Mouse (Mus musculus) liver, embryonic 16.5 days (tissue): ENCODE results near the gene Otog. TPM values are rescaled to one million over a fixed set of nuclear protein-coding genes. Genes with fewer than 3 reads are reported as not detected.

Experiments
- ATAC-seq: fragments of 200-750 bp; cut with Nextera tagmentation; 2 replicates; pipeline ENCODE4 v1.8.0; 2017; ENCODE audit warnings: low read depth, mild to moderate bottlenecking, moderate number of reproducible peaks, moderate library complexity
- H3K27ac ChIP-seq: fragments of 300-500 bp; sonication (generic); 2 replicates; pipeline ENCODE4 v1.5.1; 2014; ENCODE audit warnings: mild to moderate bottlenecking, low read length
- H3K27me3 ChIP-seq: fragments of 300-500 bp; sonication (generic); 2 replicates; pipeline ENCODE4 v1.6.1; 2014; ENCODE audit warnings: low read depth, low read length, mixed read lengths; ENCODE audit not compliant: control insufficient read depth, insufficient read depth
- H3K36me3 ChIP-seq: fragments of 300-500 bp; sonication (generic); 2 replicates; pipeline ENCODE4 v1.6.1; 2014; ENCODE audit warnings: mild to moderate bottlenecking; ENCODE audit not compliant: control insufficient read depth, insufficient read depth
- H3K4me1 ChIP-seq: fragments of 300-500 bp; sonication (generic); 2 replicates; pipeline ENCODE4 v1.6.1; 2014; ENCODE audit warnings: low read depth, low read length, mixed read lengths; ENCODE audit not compliant: control insufficient read depth
- H3K4me2 ChIP-seq: fragments of 300-500 bp; sonication (generic); 2 replicates; pipeline ENCODE4 v1.6.1; 2014; ENCODE audit warnings: low read depth, low read length, mixed read lengths
- H3K4me3 ChIP-seq: fragments of 300-500 bp; sonication (generic); 2 replicates; pipeline ENCODE4 v1.5.1; 2014; ENCODE audit warnings: low read depth, mild to moderate bottlenecking, low read length
- H3K9ac ChIP-seq: fragments of 300-500 bp; sonication (generic); 2 replicates; pipeline ENCODE4 v1.6.1; 2014; ENCODE audit warnings: low read depth, low read length
- H3K9me3 ChIP-seq: fragments of 300-500 bp; sonication (generic); replicated peaks from 2 replicates; pipeline ENCODE4 v1.6.1; 2016; ENCODE audit warnings: low read length; ENCODE audit not compliant: control insufficient read depth
- WGBS: fragments of 180-500 bp; shearing (Covaris S2); extraction: QIAGEN DNeasy Blood & Tissue Kit; methylation state at CpG from one replicate; pipeline ENCODE4 v1.1.7; 2014; ENCODE audit not compliant: insufficient replicate concordance; 5-methylcytosine and 5-hydroxymethylcytosine counted together
- polyA plus RNA-seq: library from polyadenylated mRNA; unstranded; fragments of >200 nt; fragmentation: Nextera tagmentation; extraction: Ambion mirVana; gene quantifications from 2 replicates; pipeline ENCODE4 v1.2.1, GENCODE M21; 2015

Gene Otog
- polyA plus RNA-seq, 1 experiment from 2014 or later = not detected

- WGBS = 66% methylated on average over 4 of the region's 4 CpGs
- Histone ChIP-seq H3K27me3 (no peaks in the 10 kb centered on the region; the same call in 1 of the 2 replicates), H3K4me1 (no peaks in the 10 kb centered on the region), H3K36me3 (no peaks in the 10 kb centered on the region), H3K9me3 (no peaks in the 10 kb centered on the region), H3K4me3 (no peak overlapping the region), H3K9ac (no peak overlapping the region), H3K27ac (no peak overlapping the region), H3K4me2 (no peak overlapping the region)
- no peak for ATAC-seq
These were observed 45.6 kb downstream of the Otog start for GRCm38 (mm10) chr7:46286391-46286790.

- no peak overlapping the region for H3K27ac ChIP-seq
- no peaks in the 10 kb centered on the region for H3K9me3 ChIP-seq
- 32% methylated on average over 8 of the region's 8 CpGs for WGBS
- no peaks in the 10 kb centered on the region for H3K4me1 ChIP-seq
- no peak for ATAC-seq
- H3K36me3 ChIP-seq = no peaks in the 10 kb centered on the region
- H3K9ac ChIP-seq = no peak overlapping the region
- H3K4me2 ChIP-seq = no peak overlapping the region
- no peak overlapping the region for H3K4me3 ChIP-seq
- no peaks in the 10 kb centered on the region; the same call in 1 of the 2 replicates for H3K27me3 ChIP-seq
These were observed 46.3 kb downstream of the Otog start for GRCm38 (mm10) chr7:46287051-46287450.

DNA sequence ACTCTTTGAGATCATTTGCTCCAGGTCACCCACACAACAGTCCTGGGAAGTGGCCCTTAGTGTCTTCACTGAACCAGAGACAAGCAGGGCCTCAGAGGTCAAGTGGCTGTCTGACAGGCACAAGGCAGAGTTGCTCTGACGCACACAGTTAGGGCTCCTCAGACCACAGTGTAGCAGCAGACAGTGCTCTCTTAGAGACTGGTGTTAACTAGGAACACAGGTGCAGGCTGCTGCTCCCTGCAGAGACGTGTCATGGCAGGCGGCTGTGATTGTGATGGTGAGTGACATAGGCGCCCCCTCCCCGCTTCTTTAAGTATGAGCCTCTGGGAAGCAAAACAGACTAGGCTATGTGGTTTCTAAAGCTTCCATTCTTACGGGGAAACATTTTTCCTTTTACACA lies 55.5 kb downstream of the Otog start:
- Histone ChIP-seq H3K27me3 (no peaks in the 10 kb centered on the region), H3K9me3 (no peaks in the 10 kb centered on the region), H3K4me3 (no peak overlapping the region), H3K4me2 (no peak overlapping the region), H3K27ac (no peak overlapping the region), H3K36me3 (no peaks in the 10 kb centered on the region), H3K4me1 (no peaks in the 10 kb centered on the region), H3K9ac (no peak overlapping the region)
- no peak for ATAC-seq
- 38% methylated on average over 6 of the region's 6 CpGs for WGBS

GRCm38 (mm10) chr7:46301031-46301632 lies 60.3 kb downstream of the Otog start:
- no peaks in the 10 kb centered on the region for H3K36me3 ChIP-seq
- no peak overlapping the region for H3K27ac ChIP-seq
- WGBS = 58% methylated on average over 12 of the region's 12 CpGs
- no peaks in the 10 kb centered on the region for H3K9me3 ChIP-seq
- no peaks in the 10 kb centered on the region for H3K4me1 ChIP-seq
- H3K4me3 ChIP-seq = no peak overlapping the region
- no peak for ATAC-seq
- H3K27me3 ChIP-seq = no peaks in the 10 kb centered on the region
- no peak overlapping the region for H3K9ac ChIP-seq
- no peak overlapping the region for H3K4me2 ChIP-seq

DNA sequence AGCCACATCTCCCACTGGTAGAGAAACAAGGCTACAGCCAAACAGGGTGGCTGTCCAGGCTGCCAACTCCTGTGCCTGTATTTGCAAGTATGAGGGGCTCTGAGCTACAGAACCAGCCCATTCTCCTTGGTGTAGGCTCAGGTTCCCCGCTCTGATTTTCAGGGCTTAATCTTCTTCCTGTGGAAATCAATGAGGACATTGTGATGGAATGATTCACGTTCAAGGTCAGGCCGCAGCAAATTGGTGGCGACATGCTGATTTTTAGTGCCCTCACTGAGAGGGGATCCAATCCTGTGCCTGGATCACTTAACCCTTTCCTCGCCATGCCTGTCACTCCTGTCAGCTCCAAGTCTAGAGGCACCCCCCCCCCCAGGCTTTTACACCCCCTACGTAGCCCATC lies 72.7 kb downstream of the Otog start:
- Histone ChIP-seq H3K36me3 (no peaks in the 10 kb centered on the region), H3K9me3 (no peaks in the 10 kb centered on the region), H3K4me2 (no peak overlapping the region), H3K9ac (no peak overlapping the region), H3K4me1 (no peaks in the 10 kb centered on the region), H3K4me3 (no peak overlapping the region), H3K27me3 (no peaks in the 10 kb centered on the region), H3K27ac (no peak overlapping the region)
- WGBS = 39% methylated on average over 6 of the region's 6 CpGs
- no peak for ATAC-seq

DNA sequence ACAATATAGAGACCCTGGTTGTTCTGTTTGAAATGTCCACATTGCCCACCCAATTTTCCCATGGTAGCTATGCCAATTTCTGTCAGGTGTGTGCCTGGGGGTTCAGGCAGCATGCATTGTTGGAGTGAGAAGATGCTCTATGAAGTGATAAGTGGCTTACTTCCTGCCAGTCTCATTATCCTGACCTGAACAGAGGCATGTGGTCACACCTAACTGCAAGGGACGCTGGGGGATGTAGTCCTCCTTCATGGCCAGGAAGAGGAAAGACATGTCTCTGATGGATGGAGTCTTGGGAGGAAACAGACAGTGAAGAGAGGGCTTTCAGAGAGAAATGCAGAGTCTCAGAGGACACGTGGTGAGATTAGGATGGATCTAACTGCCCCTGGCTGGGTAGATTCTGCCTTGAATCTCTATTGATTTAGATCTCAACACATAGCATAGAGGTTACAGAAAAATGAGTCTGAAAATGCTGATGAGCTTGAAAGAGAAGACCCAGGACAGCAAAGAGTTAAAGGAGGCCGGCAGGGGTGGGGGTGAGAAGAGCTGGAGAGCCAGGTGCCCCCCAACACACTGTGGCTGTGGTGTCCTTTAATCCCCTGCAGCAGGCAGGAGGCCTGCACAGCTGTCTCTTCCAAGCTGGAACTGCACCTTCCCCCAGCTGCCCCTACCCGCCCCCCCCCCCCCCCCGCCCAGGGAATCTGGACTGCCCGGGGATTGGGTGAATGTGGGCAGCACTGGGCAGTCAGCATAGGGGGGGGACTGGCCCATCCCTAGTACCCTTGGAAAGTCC lies 73.6 kb downstream of the Otog start:
- H3K4me1 ChIP-seq = no peaks in the 10 kb centered on the region
- no peak for ATAC-seq
- 34% methylated on average over 4 of the region's 6 CpGs for WGBS

DNA sequence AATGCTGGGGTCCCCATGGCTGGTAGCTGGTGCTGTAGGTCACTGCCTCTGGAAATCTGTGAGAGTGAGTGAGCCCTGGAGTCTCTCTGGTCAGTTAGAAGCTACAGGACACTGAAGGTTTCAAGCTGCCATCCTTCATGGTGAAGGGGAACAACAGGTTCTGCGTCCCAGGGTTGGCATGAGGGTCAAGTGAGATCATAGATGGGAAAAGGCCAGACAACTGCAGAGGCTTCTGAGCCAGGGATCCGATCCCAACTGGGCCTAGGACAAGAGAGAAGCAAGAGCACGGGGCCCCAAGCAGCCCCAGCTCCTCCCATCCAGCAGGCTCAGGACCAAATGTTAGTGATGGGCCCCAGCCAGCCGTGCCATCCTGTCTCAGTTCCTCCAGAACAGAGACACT lies 74.9 kb downstream of the Otog start:
- no peak overlapping the region for H3K27ac ChIP-seq
- H3K4me3 ChIP-seq = no peak overlapping the region
- H3K9ac ChIP-seq = no peak overlapping the region
- 47% methylated on average over 4 of the region's 4 CpGs for WGBS
- ATAC-seq = no peak
- no peaks in the 10 kb centered on the region for H3K36me3 ChIP-seq
- no peaks in the 10 kb centered on the region for H3K4me1 ChIP-seq
- H3K27me3 ChIP-seq = no peaks in the 10 kb centered on the region
- H3K9me3 ChIP-seq = no peaks in the 10 kb centered on the region
- H3K4me2 ChIP-seq = no peak overlapping the region

More for the DNA sequence above, 73.6 kb downstream of the Otog start:
- Histone ChIP-seq H3K4me3 (no peak overlapping the region), H3K9ac (no peak overlapping the region), H3K9me3 (no peaks in the 10 kb centered on the region), H3K4me2 (no peak overlapping the region), H3K27ac (no peak overlapping the region), H3K36me3 (no peaks in the 10 kb centered on the region), H3K27me3 (no peaks in the 10 kb centered on the region)

DNA sequence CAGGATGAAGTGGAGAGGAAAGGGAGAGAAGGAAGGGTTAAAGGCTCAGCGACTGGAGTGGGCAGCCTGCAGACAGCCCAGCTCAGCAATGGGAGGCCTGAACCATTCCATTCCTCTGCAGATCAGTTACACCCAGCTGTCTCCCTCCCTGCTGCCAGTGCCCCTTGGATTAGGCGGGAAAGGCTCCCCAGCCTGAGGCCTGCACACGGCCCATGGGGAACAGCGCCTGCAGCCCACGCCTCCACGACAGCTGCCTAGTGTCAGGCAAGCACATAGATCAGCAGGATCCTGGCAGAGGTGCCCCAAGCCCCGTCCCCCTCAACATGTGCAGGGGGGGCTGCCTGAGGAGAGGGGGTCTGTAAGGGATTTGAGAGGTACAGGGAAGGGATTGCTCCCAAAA lies 76.2 kb downstream of the Otog start:
- H3K4me1 ChIP-seq = no peaks in the 10 kb centered on the region
- no peak overlapping the region for H3K27ac ChIP-seq
- H3K9me3 ChIP-seq = no peaks in the 10 kb centered on the region
- H3K4me2 ChIP-seq = no peak overlapping the region
- no peak overlapping the region for H3K4me3 ChIP-seq
- no peak overlapping the region for H3K9ac ChIP-seq
- H3K27me3 ChIP-seq = no peaks in the 10 kb centered on the region
- 47% methylated on average over 7 of the region's 7 CpGs for WGBS
- ATAC-seq = no peak
- no peaks in the 10 kb centered on the region for H3K36me3 ChIP-seq

- H3K27me3 ChIP-seq = no peaks in the 10 kb centered on the region
- no peaks in the 10 kb centered on the region for H3K4me1 ChIP-seq
- no peak overlapping the region for H3K9ac ChIP-seq
- ATAC-seq = no peak
- no peak overlapping the region for H3K27ac ChIP-seq
- no peaks in the 10 kb centered on the region for H3K9me3 ChIP-seq
- no peak overlapping the region for H3K4me3 ChIP-seq
- H3K4me2 ChIP-seq = no peak overlapping the region
- H3K36me3 ChIP-seq = no peaks in the 10 kb centered on the region
- 46% methylated on average over 3 of the region's 3 CpGs for WGBS
These were observed 80.5 kb downstream of the Otog start for GRCm38 (mm10) chr7:46321242-46321641.
